Comparison of ENCODE assay signal across 6 mouse cellular contexts in genomic region chr6:143257921-143258320, GRCm38 (mm10).
"Had no signal": no experiment of that assay in that cellular context is flagged by ENCODE, and none has a peak within 500 bp of the region (broad histone marks: within the 10 kb centered on the region; RNA-seq: fewer than 3 reads in every experiment).

No protein-coding gene starts in this region.

- DNase-seq: lung, postnatal 14 days; lung, postnatal 36 days; right cerebral cortex, postnatal 14 days; thymus, adult 2 months; thymus, postnatal 25 days; thymus, postnatal 4 days had no signal
